Mouse (Mus musculus): Measurements from ENCODE around the gene Golim4.

Gene Golim4

DNA sequence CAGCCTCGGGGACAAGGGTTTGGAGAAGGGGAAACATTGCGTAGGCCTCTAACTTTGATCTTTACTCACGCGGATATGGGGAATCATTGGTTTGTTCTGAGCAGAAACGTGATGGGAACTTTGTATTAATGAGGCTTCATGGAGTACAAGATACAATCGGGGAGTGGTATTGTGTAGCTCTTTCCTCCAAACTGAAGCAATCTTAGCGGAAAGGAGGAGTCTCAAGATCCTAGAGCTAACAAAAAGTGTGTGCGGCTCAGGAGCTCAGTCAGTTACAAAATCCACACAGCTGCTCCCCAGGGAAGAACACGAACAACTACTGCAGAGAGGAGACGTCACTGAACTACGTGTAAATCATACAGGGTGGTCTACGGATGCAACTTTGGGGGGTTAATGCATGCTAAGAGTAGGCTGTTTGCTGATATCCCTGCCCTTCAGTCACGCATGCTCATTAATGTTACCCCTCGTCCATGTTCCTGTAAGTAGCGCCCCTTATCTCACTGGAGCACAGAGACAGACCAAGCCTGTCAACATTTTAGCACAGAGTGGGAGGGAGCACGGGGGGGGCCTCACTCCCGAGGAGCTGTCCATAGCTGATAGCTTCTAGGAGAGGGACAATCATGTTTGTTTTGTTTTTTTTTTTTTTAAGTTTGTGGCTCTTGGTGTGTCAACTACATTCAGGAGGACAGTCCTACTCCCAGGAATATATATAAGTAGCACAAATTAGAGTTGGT is 38.8 kb downstream of the Golim4 start:
- DNase-seq = no peak

- no peak for DNase-seq
Observed at GRCm38 (mm10) chr3:75912786-75913185, 44.0 kb downstream of the Golim4 start.

DNA sequence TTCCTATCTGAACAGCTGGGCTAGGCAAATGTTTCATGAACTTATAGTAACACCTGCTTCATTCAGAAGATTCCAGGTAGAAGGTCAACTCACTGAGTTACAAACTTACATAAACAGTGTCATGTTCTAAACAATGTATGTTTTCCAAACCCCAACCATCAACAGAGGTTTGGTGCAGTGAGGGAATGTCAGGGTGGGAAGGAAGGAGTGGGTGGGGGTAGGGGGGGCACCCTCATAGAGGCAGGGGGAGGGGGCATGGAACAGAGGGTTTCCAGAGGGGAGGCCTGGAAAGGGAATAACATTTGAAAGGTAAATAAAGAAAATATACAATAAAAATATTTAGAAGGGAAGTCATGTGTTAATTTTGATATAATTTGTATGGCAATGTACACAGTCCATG is 46.0 kb downstream of the Golim4 start:
- DNase-seq = no peak

GRCm38 (mm10) chr3:75910257-75910656 is 46.5 kb downstream of the Golim4 start:
- no peak for DNase-seq

GRCm38 (mm10) chr3:75901903-75902598 is 54.7 kb downstream of the Golim4 start:
- no peak for DNase-seq

DNA sequence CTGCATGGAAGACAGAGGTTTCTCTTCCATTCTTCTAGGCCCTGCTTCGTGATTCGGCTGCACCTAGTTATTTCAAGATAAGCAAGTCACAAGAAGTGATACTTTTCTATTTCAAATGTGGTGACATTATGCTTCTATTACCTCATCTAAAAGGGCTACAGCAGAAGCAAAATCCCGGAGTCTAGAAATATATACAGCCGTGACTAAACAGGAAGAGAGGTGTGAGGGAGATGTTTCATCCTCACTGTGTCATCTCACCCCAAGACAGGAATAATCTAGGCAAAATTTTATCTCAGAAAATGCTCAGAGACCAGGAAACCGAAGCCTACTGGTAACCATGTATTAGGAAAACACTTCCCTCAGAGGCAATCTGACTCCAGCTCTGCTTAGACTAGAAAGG is 61.7 kb downstream of the Golim4 start:
- DNase-seq = no peak

GRCm38 (mm10) chr3:75891581-75891980 is 65.2 kb downstream of the Golim4 start:
- DNase-seq = no peak

GRCm38 (mm10) chr3:75889323-75889722 is 67.4 kb downstream of the Golim4 start:
- DNase-seq = no peak

- no peak for DNase-seq
Observed at GRCm38 (mm10) chr3:75881582-75881981, 75.2 kb downstream of the Golim4 start.

GRCm38 (mm10) chr3:75879269-75879668 is 77.5 kb downstream of the Golim4 start:
- no peak for DNase-seq

- no peak for DNase-seq
Observed at GRCm38 (mm10) chr3:75868886-75869285, 87.9 kb downstream of the Golim4 start.

DNA sequence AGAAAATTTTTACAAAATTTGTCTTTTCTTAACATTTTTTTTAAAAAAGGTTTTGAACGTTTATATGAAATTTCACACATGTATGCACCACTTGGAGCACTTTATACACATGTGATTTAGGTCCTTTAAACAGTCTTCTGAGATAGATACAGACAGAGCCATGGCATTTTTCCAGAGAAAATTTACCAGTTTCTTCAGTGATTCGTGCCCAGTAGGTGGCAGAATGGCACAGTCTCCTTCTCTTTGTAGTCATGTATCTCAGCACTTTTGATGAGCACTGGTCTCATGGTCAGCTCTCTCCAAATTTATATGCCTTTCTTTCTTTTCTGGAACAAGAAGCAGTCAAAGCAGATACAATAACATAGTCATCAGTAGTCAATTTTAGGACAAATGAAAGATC is 92.5 kb downstream of the Golim4 start:
- DNase-seq = no peak

DNA sequence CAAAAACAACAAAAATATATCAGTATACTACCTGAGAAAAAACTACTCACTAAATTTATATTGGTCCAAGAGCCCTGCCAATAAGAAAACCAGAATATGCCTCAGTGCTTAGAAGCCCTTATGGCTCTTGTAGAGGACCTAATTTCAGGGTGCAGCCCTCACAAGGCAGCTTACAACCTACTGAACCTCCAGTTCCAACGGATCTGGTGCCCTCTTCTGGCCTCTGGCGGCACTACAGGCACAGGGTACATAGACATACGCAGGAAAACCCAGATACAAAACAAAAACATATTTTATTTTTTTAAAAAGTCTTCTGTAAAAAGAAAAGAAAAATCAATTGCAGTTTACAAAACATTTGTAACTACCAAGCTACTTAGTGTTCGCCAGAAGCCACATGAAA is 95.1 kb downstream of the Golim4 start:
- peak; percentile 39 to 45 for DNase-seq

DNA sequence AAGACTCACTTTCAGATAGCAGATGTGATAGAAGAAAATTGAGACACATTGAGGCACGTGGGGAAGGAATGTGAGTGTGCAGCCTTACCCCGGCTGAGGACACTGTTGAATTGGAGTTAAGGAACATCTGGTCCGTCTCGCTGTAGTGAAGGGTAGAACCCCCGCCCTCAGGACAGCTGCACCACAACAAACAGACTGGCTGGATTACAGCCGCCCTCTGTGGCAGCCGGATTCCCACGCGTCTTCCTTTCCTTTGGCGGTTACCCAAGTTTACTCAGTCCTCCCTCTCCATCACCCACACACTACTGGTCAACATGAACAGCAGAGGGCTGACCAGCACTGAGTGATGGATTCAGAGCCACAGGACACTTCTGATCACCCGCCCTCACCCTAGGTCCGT is 96.0 kb downstream of the Golim4 start:
- no peak for DNase-seq

DNA sequence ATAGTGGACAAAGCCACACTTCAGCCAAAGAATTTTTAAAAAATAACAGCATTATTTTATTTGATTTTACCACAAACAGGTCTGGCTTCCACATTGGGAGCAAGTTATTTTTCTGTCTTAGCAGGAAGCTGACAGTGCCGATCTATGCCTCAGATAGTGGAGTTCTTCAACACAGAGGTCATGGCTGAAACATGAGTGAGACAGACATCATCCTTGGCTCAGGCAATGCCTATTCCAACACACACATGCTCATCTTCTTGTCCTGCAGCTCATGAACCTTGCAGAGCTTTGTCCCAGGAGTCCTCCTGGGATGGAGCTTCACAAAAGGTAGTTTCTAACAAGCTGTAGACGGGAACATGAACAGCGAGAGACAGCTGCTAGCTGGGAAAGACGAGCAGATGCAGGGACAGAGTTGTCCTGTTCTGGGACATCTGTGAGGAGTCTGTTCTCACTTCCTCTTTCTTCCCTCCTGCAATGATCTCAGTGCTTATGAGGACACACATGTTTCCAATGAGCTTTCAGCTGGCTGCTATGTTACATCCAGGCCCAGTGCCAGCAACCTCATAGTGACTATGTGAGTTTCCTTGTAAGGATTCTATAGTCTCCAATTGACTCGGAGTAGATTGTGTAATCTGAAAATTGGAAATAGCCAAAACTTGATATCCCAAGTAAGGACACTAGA is 121.3 kb downstream of the Golim4 start:
- no peak for DNase-seq

DNA sequence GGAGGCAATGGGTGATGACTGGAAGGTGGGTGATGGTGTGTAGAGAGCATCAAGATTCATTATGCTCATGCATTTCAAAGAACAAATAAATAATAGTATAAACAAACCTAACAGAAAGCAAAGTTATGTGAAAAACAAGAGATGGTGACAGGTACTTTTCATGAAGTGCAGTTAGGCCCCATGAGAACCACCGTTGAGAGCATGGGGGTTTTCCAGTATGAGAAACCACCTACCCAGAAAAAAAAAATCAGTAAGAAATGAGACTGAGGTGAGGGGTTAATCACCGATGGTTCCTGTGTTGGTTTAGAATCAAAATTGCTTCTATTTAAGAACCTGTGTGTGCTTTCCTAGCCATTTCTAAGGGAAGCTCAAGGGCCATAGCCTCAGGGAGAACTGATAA is 121.9 kb downstream of the Golim4 start:
- DNase-seq = no peak

Measured in thymus, adult 18-20 months (tissue).